Mouse (Mus musculus): ENCODE results near the gene Tmed10. TPM values are rescaled to one million over a fixed set of nuclear protein-coding genes. Genes with fewer than 3 reads are reported as not detected.

Gene Tmed10
- 266 and 275 TPM in 2 replicates for polyA plus RNA-seq (2016; fragmentation: Nextera tagmentation; extraction: Ambion mirVana)

DNA sequence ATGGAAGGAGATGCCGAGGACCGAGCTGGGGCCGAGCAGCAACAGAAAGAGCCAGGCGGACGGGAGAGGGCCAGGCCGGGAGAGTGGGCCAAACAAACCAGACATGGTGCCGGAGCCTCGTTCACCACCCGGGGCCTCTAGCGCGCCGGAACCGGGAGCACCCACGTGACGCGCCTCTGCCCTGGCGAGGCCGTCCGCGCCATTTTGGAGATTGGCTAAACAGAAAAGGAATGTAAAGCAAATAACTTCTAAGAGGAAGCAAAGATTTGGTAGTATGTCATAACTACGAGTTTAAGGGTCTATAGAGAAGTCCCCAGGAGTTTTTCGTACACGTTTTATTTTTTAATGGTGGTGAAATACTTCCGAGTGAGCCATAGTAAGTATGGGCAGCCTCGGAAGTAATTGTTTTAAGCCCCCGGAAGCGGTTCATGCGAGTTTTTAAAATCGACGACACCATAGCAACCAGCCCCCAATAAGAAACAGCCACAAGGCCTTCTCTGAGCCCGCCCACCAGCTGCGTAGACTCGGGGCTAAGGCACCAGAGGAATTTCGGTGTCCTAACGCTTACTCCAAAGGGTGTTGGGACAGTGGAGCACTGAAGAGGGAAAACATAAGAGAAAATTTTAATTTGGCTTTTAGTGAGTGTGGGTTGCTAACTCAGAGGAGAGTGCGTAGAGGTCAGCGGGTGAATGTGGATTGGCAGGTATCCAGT is at the start of gene Tmed10:
Tmed10 (minus strand) TSS at position 287 of the 712 bp plus-strand sequence.
- peak within 1 kb of the TSS; percentile 83 for H3K27ac ChIP-seq
- no peaks in the 10 kb centered on the region for H3K36me3 ChIP-seq
- WGBS, result 1% methylated on average over 37 of the region's 37 CpGs
- peak; percentile 91 for ATAC-seq (ENCODE audit: insufficient number of reproducible peaks, insufficient read depth, low FRiP score, low TSS enrichment)
- peak within 1 kb of the TSS; percentile 79 for H3K4me3 ChIP-seq
- no peaks in the 10 kb centered on the region for H3K27me3 ChIP-seq
- peak within 1 kb of the TSS; percentile 83 for H3K9ac ChIP-seq
- H3K4me2 ChIP-seq (replicated peaks), result peak within 1 kb of the TSS; percentile 73
- H3K9me3 ChIP-seq, result no peaks in the 10 kb centered on the region
- peaks cover 7% of the 10 kb centered on the region for H3K4me1 ChIP-seq

- no peaks in the 10 kb centered on the region for H3K36me3 ChIP-seq
- 81% methylated on average over 11 of the region's 11 CpGs for WGBS
- no peak overlapping the region for H3K27ac ChIP-seq
- no peaks in the 10 kb centered on the region for H3K4me1 ChIP-seq
- no peak overlapping the region for H3K4me2 ChIP-seq (replicated peaks)
- no peak for ATAC-seq (ENCODE audit: insufficient number of reproducible peaks, insufficient read depth, low FRiP score, low TSS enrichment)
- H3K4me3 ChIP-seq, result no peak overlapping the region
- no peak overlapping the region for H3K9ac ChIP-seq
- no peaks in the 10 kb centered on the region for H3K9me3 ChIP-seq
- no peaks in the 10 kb centered on the region for H3K27me3 ChIP-seq
These were observed 48.6 kb upstream of the Tmed10 start for GRCm38 (mm10) chr12:85423236-85423635.

GRCm38 (mm10) chr12:85422536-85422935 is 47.9 kb upstream of the Tmed10 start:
- no peaks in the 10 kb centered on the region for H3K36me3 ChIP-seq
- no peak overlapping the region for H3K27ac ChIP-seq
- no peak for ATAC-seq (ENCODE audit: insufficient number of reproducible peaks, insufficient read depth, low FRiP score, low TSS enrichment)
- 83% methylated on average over 8 of the region's 8 CpGs for WGBS
- no peaks in the 10 kb centered on the region for H3K9me3 ChIP-seq
- no peak overlapping the region for H3K4me2 ChIP-seq (replicated peaks)
- no peak overlapping the region for H3K9ac ChIP-seq
- no peaks in the 10 kb centered on the region for H3K4me1 ChIP-seq
- H3K27me3 ChIP-seq, result no peaks in the 10 kb centered on the region
- H3K4me3 ChIP-seq, result no peak overlapping the region

- Histone ChIP-seq H3K9ac (no peak overlapping the region), H3K27ac (no peak overlapping the region), H3K4me3 (no peak overlapping the region), H3K27me3 (no peaks in the 10 kb centered on the region), H3K4me2 (replicated peaks) (no peak overlapping the region), H3K4me1 (no peaks in the 10 kb centered on the region), H3K9me3 (no peaks in the 10 kb centered on the region), H3K36me3 (no peaks in the 10 kb centered on the region)
- ATAC-seq (ENCODE audit: insufficient number of reproducible peaks, insufficient read depth, low FRiP score, low TSS enrichment), result no peak
- WGBS, result 71% methylated on average over 9 of the region's 9 CpGs
These were observed 46.3 kb upstream of the Tmed10 start for GRCm38 (mm10) chr12:85420945-85421344.

GRCm38 (mm10) chr12:85417845-85418244 is 43.2 kb upstream of the Tmed10 start:
- no peak overlapping the region for H3K9ac ChIP-seq

DNA sequence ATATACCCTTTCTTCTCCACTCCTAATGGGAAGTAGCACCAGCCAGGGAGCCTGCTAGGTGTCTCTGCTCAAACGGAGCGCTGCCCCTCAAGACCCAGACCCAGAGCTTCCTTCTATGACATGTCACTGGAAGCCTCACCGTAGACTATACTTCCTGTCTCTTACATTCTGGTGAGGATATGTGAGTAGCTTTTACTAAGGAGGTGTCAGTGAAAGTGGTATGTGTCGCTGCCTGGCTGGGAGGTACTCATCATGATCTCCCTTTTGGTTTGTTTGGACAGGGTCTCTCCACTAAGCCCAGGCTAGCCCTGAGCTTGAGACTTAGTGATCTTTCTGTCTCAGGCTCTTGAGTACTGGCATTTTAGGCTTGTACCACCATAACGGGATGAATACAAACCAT is 41.7 kb upstream of the Tmed10 start:
- ATAC-seq (ENCODE audit: insufficient number of reproducible peaks, insufficient read depth, low FRiP score, low TSS enrichment), result no peak

More at GRCm38 (mm10) chr12:85417845-85418244, 43.2 kb upstream of the Tmed10 start:
- Histone ChIP-seq H3K4me1 (no peaks in the 10 kb centered on the region), H3K4me3 (no peak overlapping the region), H3K27ac (no peak overlapping the region), H3K9me3 (no peaks in the 10 kb centered on the region), H3K4me2 (replicated peaks) (no peak overlapping the region), H3K36me3 (no peaks in the 10 kb centered on the region), H3K27me3 (no peaks in the 10 kb centered on the region)
- 80% methylated on average over 9 of the region's 9 CpGs for WGBS
- no peak for ATAC-seq (ENCODE audit: insufficient number of reproducible peaks, insufficient read depth, low FRiP score, low TSS enrichment)

DNA sequence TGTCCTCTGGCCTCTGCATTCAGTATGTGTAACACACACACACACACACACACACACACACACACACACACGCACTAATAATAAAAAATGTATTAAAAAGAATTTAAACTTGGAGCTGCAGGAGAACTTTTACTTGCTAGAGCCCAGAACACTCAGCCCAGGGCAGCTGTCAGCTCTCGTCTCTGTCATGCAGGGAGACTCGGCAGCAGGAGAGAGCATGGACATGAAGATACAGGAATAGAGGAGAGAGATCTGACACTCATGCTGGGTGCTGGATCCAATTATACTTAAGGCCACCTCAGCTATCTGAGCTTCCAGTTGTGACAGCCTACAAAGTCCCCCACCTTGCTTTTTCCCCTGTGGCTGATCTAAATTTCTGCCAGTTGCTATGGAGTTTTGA is 41.2 kb upstream of the Tmed10 start:
- Histone ChIP-seq H3K27me3 (no peaks in the 10 kb centered on the region), H3K4me2 (replicated peaks) (no peak overlapping the region), H3K9me3 (no peaks in the 10 kb centered on the region), H3K36me3 (no peaks in the 10 kb centered on the region), H3K4me3 (no peak overlapping the region), H3K4me1 (no peaks in the 10 kb centered on the region), H3K9ac (no peak overlapping the region), H3K27ac (no peak overlapping the region)
- no peak for ATAC-seq (ENCODE audit: insufficient number of reproducible peaks, insufficient read depth, low FRiP score, low TSS enrichment)
- 56% methylated on average over 3 of the region's 3 CpGs for WGBS

More for the DNA sequence above, 41.7 kb upstream of the Tmed10 start:
- no peak overlapping the region for H3K9ac ChIP-seq
- H3K4me1 ChIP-seq, result no peaks in the 10 kb centered on the region
- H3K27ac ChIP-seq, result no peak overlapping the region
- no peaks in the 10 kb centered on the region for H3K36me3 ChIP-seq
- no peak overlapping the region for H3K4me2 ChIP-seq (replicated peaks)
- H3K27me3 ChIP-seq, result no peaks in the 10 kb centered on the region
- 83% methylated on average over 5 of the region's 5 CpGs for whole genome bisulfite sequencing
- H3K4me3 ChIP-seq, result no peak overlapping the region
- H3K9me3 ChIP-seq, result no peaks in the 10 kb centered on the region

DNA sequence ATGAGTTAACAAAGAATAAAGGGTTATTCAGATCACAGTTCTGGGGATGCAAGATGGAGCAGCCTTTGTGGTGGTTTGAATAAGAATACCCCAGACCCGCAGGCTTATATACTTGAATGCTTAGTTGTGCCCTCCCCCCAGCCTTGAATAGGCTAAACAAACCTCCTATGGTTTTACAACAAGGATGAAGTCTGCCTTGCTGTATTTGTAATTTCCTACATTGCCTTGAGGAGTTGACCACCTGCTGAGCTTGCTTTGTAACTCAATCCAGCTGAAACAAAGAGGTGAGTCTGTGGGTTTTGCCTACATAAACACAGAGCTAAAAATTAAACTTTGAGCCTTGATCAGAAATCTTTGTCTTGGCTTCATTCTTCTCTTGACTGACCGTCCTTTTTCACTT is 36.5 kb upstream of the Tmed10 start:
- no peaks in the 10 kb centered on the region for H3K27me3 ChIP-seq
- H3K4me2 ChIP-seq (replicated peaks), result no peak overlapping the region
- no peaks in the 10 kb centered on the region for H3K4me1 ChIP-seq
- no peaks in the 10 kb centered on the region for H3K36me3 ChIP-seq
- WGBS, result 56% methylated on average over 2 of the region's 2 CpGs
- H3K27ac ChIP-seq, result no peak overlapping the region
- H3K9me3 ChIP-seq, result no peaks in the 10 kb centered on the region
- H3K9ac ChIP-seq, result no peak overlapping the region
- no peak for ATAC-seq (ENCODE audit: insufficient number of reproducible peaks, insufficient read depth, low FRiP score, low TSS enrichment)
- H3K4me3 ChIP-seq, result no peak overlapping the region

- Histone ChIP-seq H3K36me3 (no peaks in the 10 kb centered on the region), H3K27me3 (no peaks in the 10 kb centered on the region), H3K4me2 (replicated peaks) (no peak overlapping the region), H3K27ac (no peak overlapping the region), H3K4me1 (peaks cover 8% of the 10 kb centered on the region; the same call in 1 of the 2 replicates), H3K9me3 (no peaks in the 10 kb centered on the region), H3K9ac (no peak overlapping the region), H3K4me3 (no peak overlapping the region)
- 77% methylated on average over 4 of the region's 4 CpGs for WGBS
- no peak for ATAC-seq (ENCODE audit: insufficient number of reproducible peaks, insufficient read depth, low FRiP score, low TSS enrichment)
These were observed 23.3 kb upstream of the Tmed10 start for GRCm38 (mm10) chr12:85397960-85398272.

GRCm38 (mm10) chr12:85397063-85397959 is 22.7 kb upstream of the Tmed10 start:
- no peak overlapping the region for H3K4me3 ChIP-seq
- no peak overlapping the region for H3K9ac ChIP-seq
- H3K4me1 ChIP-seq, result peaks cover 8% of the 10 kb centered on the region; the same call in 1 of the 2 replicates
- no peaks in the 10 kb centered on the region for H3K36me3 ChIP-seq
- no peak overlapping the region for H3K27ac ChIP-seq
- H3K9me3 ChIP-seq, result no peaks in the 10 kb centered on the region
- WGBS, result 84% methylated on average over 18 of the region's 18 CpGs
- no peak overlapping the region for H3K4me2 ChIP-seq (replicated peaks)
- H3K27me3 ChIP-seq, result no peaks in the 10 kb centered on the region
- no peak for ATAC-seq (ENCODE audit: insufficient number of reproducible peaks, insufficient read depth, low FRiP score, low TSS enrichment)

- no peak overlapping the region for H3K4me3 ChIP-seq
- no peaks in the 10 kb centered on the region for H3K9me3 ChIP-seq
- no peak overlapping the region for H3K27ac ChIP-seq
- no peak overlapping the region for H3K9ac ChIP-seq
- no peak for ATAC-seq (ENCODE audit: insufficient number of reproducible peaks, insufficient read depth, low FRiP score, low TSS enrichment)
- H3K27me3 ChIP-seq, result no peaks in the 10 kb centered on the region
- H3K4me2 ChIP-seq (replicated peaks), result no peak overlapping the region
- WGBS, result 51% methylated on average over 7 of the region's 7 CpGs
- peaks cover 8% of the 10 kb centered on the region; the same call in 1 of the 2 replicates for H3K4me1 ChIP-seq
- H3K36me3 ChIP-seq, result no peaks in the 10 kb centered on the region
These were observed 19.3 kb upstream of the Tmed10 start for GRCm38 (mm10) chr12:85393981-85394380.

GRCm38 (mm10) chr12:85393526-85393925 is 18.9 kb upstream of the Tmed10 start:
- no peak overlapping the region for H3K9ac ChIP-seq
- no peak overlapping the region for H3K4me2 ChIP-seq (replicated peaks)
- H3K9me3 ChIP-seq, result no peaks in the 10 kb centered on the region
- H3K36me3 ChIP-seq, result no peaks in the 10 kb centered on the region
- peaks cover 8% of the 10 kb centered on the region; the same call in 1 of the 2 replicates for H3K4me1 ChIP-seq
- WGBS, result 79% methylated on average over 5 of the region's 5 CpGs
- no peaks in the 10 kb centered on the region for H3K27me3 ChIP-seq
- ATAC-seq (ENCODE audit: insufficient number of reproducible peaks, insufficient read depth, low FRiP score, low TSS enrichment), result no peak
- H3K27ac ChIP-seq, result no peak overlapping the region
- H3K4me3 ChIP-seq, result no peak overlapping the region

Data from embryonic facial prominence, embryonic 12.5 days (tissue).